Mouse (Mus musculus) megakaryocyte, adult 5-6 weeks (primary cell): ENCODE data around the gene Grm1. TPM values are rescaled to one million over a fixed set of nuclear protein-coding genes. Genes with fewer than 3 reads are reported as not detected.
"Not testable (repeated sequence)": the region's sequence is repeated elsewhere in the genome, so short reads cannot be mapped to it uniquely, and the experiment has no call there.

Experiments used
- ATAC-seq: 2 replicates; pipeline ENCODE4 v1.8.0; 2016; ENCODE audit warnings: mild to moderate bottlenecking, inconsistent platforms; ENCODE audit not compliant: poor library complexity, severe bottlenecking
- total RNA-seq, 2 experiments: library from RNA; stranded (forward) in 1 of 2; stranded (reverse) in 1 of 2; fragments of 153-499, 151-499 nt in 1 of 2; fragments of 221-1000, 200-1000 nt in 1 of 2; gene quantifications; 2 replicates each; pipeline versions ENCODE4 v1.2.3 to v1.2.4; 2015 to 2017

Grm1 gene
- total RNA-seq (2015) = 0.31 TPM in 1 of 2 replicates, not detected in the other
- 0.16 and 0.99 TPM in 2 replicates for total RNA-seq (2017)

DNA sequence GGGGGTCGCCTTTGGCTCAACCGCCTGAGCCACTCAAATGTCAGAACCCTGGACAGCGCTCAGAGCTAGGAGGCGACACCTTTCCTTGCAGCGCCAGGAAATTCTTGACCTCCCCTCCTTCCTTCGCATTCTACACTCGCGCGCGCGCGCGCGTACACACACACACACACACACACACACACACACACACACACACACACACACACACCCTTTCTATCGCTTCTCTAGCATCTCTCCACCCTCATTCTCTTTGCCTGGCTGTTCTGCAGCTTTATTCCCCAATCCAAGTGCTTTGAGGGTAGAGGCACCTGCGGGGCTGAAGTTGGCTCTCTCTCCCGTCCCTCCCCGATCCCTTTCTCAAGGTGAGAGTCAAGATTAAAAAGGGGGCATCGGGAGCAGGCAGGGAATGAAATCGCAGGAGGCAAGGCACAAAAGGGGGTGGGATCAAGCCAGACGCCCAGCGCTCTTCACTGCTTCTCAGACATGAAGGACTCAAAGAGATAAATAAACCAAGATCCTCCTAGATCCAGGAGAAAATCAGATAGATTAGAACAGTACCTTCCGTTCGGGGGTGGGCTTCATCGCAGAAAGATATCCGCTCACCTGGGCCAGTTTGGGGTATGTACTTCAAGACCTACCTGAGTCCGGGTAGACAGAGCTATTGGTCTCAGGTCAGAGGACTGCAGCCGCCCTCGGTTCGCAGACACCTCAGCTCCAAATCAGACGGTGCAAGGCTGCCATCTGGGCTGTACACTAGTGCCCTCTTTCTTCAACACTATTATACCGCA is at the start of gene Grm1:
Gene Grm1, minus strand, starts transcription at position 746 of the 788 bp plus-strand sequence.
- ATAC-seq = no peak

- ATAC-seq = no peak
These were observed 39.6 kb upstream of the Grm1 start for GRCm38 (mm10) chr10:11121781-11122180.

DNA sequence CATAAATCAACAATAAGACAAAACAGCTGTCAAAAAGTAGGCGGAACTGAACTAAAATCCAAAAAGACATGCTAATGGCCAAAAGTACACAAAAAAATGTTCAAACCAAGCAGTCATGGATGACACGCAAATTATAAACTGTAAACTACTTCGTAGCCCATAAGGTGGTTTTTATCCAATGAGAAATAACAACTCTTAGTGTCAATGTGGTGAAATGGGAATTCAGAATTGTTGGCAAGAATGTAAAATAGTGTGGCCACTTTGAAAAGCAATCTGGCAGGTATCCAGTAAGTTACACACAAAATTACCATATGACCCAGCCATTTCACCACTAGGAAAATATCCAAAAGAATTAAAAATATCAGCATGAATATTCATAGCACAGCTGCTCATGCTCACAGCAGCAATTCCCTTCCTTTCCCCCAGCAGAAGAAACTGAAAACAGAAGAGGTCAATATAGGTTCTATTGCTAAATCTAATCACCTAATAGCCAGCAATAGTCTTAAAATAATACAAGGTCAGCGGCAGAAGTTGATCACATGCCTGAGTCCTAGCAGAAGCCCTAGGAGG is 16.4 kb upstream of the Grm1 start:
- no peak for ATAC-seq

DNA sequence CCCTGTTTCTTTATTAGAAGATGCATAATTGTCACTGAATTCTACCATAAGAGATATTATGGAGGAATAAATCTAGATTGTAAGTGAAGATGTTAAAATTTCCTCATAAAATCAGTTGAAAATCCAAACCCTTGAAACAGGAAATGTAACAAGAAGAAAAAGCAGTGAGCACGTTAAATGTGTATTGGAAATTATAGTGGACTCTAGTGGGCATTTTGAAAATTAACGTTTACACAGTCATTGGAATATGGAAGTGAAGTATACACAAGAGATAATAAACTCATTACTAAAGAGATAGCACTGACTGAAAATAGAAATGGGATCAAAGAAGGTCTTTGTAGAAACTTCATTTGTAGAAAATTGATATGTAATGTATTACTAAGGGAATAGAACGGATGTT is 4.2 kb upstream of the Grm1 start:
- no peak for ATAC-seq

DNA sequence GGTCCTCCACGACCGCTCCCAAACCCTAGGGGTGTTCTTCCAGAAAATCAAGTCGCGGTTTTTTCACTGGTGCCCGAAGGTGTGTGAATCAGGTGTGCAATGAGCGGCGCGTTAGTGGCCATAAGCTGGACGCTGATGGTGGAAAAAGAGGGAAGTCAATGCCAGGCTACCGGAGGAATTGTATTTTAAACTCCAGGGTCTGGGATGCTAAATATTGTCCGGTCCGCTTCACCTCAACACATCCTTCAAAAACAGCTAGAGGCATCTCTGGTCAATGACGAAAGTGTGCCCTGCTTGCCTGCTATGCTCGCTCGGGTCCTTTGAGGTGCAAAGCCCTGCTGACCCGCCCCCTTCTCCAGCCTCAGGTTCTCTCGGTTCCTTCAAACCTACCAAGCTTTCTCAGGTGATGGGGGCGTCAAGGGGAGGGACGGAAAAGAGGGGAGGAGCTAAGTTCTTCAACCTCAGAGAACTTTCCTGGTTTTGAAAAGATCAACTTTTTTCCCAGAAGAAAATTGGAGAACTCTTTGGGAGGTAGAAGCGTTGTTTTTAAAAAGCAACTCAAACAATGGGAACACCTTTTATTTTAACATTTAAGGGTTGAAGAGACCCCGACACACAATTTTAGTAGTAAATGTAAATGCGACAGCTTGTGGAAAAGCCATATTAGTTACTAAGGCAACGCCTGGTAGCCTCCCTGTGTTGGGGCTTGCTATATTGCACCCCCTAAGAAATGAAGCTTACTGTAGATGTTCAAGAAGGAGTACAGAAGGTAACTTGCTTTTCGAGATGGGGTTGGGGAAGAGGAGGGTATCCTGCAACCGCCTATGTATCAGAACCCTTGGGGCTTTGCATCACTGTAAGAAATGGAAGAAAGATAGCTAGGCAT is 1.2 kb downstream of the Grm1 start:
- no peak for ATAC-seq

DNA sequence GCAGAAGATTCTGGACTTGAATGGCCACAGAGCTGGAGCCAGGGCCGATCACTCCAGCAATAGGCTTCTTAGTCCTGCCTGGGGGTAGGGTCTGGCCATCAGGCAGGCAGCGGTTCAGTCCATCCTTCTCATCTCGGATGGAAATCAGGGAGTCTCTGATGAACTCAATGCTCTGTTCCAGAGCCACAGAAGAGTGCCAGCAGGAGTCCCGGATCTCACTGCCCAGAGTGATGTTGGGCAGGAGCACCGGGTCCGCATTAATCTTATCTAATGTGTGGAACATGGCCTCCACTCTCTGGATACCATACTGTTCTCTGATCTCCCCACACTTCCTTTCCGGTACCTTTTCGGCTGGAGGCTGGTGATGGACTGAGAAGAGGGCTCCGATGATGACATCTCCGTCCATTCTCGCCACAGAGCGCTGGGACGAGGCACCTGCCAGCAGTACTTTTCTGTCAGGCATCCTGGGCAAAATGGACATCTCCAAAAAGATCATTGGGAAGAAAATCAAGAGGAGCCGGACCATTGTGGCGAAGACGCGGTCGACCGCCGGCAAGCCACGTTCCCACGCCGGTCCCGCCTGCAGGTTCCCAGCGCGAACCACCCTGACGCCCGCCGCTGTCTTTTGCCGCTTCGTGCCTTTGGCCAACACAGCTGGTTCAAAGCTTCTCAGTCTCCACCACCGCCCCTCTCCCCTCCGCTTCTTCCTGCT is 2.0 kb downstream of the Grm1 start:
- no peak for ATAC-seq

GRCm38 (mm10) chr10:11079506-11079905 is 2.6 kb downstream of the Grm1 start:
- no peak for ATAC-seq

- ATAC-seq = no peak
These were observed 17.0 kb downstream of the Grm1 start for GRCm38 (mm10) chr10:11065136-11065535.

DNA sequence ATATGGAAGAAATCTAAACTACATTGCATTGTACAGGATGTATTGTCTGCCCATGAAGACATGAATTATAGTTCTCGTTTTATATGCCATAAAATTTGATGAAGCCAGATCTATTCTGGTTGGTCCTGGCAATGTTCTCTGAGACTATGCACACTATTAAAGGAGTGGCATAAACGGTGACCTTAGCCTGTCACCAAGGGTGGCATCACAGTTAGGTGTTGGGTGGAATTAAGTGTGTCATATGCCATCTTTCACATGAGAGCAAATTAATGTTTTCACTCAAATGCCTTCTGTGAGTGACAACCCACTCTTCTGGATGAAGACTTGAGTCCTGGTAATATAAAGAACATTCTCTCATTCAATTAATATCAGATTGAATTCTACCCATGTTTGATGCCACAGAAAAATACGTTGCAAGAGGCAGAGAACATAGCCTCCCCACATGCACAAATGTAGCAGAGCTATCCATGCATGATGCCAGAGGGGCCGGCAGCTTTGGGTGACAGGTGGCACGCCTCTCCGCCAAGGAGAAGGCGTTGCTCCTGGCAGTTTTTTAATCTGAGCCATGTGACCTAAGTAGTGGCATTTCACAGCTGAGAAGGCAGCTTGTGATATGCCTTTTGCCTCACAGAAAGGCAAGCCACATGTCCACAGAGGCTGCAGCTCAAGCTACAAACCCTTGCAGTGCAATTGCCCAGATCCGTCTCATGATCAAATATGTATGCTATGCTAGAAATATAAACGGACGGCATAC is 20.7 kb downstream of the Grm1 start:
- ATAC-seq = no peak

DNA sequence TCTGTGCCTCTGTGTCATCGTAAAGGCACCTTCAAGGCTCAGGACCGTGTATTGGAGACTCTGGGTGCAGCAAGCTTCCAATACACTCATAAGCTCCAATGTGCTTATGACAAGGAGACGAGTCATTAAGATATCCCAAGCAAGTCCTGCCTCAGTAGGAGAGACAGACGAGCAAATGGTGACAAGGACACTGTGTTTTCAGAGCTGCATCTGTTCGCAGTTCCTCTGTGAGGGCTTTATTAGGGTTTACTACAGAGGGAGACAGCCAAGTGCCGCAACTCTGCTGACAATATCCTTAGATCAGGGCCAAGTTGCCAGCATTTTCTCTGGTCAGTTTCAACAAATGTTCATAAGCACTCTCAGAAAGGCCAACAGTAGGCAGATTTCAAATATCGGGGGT is 32.8 kb downstream of the Grm1 start:
- ATAC-seq = no peak

- not testable (repeated sequence) for ATAC-seq
These were observed 36.7 kb downstream of the Grm1 start for GRCm38 (mm10) chr10:11045421-11045820.

- ATAC-seq = no peak
These were observed 37.6 kb downstream of the Grm1 start for GRCm38 (mm10) chr10:11044455-11045106.

DNA sequence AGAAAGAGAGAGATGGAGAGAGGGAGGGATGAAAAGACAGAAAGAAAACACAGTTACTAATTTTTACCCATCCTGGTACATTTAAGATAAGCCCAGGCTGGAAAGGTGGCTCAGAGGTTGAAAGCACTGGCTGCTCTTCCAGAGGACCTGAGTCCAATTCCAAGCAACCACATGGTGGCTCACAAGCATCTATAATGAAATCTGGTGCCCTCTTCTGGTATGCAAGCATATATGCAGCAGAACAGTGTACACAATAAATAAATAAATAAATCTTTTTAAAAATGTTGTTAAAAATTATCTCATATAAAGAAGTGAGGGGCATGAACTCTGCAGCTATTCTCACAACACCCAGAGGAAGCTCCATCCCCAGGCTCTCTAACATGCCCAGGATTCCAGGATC is 42.8 kb downstream of the Grm1 start:
- no peak for ATAC-seq

DNA sequence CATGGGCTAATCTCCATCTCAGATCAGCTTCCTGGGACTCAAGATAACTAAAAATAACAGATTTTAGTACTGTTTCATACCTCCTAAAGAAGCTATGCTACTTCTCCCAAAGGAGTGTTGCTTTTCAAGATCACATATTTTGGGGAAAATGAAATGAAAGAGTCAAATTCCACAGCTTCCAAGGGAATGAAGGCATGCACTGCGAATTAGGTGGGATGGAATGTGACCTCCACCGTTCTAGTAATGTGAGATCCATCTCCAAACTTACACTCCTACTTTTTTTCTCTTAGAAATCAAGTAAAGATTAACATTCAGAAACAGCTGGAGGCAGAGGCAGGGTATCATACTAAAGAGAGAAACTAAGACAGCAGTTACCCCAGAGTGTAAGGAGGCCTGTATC is 49.9 kb downstream of the Grm1 start:
- no peak for ATAC-seq

GRCm38 (mm10) chr10:11025764-11026518 is 56.2 kb downstream of the Grm1 start:
- no peak for ATAC-seq

- no peak for ATAC-seq
These were observed 63.1 kb downstream of the Grm1 start for GRCm38 (mm10) chr10:11018970-11019531.

- no peak for ATAC-seq
These were observed 68.5 kb downstream of the Grm1 start for GRCm38 (mm10) chr10:11013653-11014052.

DNA sequence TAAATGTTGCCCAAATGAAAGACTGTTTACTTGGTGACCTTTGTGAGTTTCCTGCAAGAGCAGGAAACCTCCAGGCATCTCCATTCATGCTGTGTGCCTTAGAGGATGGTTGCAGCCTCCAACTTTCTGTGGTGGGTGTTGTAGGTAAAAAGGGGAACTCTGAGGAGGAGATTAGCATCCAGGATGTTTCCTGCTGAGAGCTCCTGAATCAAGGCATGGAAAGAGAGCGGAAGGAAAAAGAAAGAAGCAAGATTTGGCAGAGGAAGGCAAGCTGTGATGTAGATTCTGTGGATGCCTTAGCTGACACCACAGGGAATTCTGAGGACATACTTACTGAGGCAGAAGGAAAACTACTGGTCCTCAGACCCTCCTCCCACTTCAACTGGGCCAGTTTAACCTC is 85.4 kb downstream of the Grm1 start:
- no peak for ATAC-seq

DNA sequence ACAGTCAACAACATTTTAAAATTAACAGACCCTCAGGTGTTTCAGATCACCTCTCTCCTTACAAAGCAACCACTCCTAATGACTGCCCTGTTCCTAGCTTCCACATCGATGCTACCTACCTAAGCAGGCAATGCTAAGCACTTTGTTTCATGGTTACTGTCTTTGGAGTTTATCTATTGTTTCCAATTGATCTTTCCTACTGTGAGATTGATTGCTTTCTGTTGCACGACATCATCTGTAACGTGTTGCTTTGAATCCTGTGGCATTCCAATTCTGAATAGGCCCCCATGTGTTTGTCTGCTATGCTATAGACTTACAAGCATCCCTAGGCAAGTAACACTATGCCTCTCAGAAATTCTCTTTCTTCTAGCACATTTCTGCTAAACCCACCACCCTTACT is 90.4 kb downstream of the Grm1 start:
- ATAC-seq = no peak
